Mouse (Mus musculus) limb, embryonic 14.5 days (tissue): Measurements from ENCODE around the gene Hist1h3f. TPM values are rescaled to one million over a fixed set of nuclear protein-coding genes. Genes with fewer than 3 reads are reported as not detected.
"Not testable (repeated sequence)": the region's sequence is repeated elsewhere in the genome, so short reads cannot be mapped to it uniquely, and the experiment has no call there.

ENCODE experiments used
- ATAC-seq: fragments of 200-750 bp; cut with Nextera tagmentation; 2 replicates; pipeline ENCODE4 v1.8.0; 2017; ENCODE audit warnings: low read depth, moderate number of reproducible peaks, moderate TSS enrichment; ENCODE audit not compliant: low FRiP score
- DNase-seq: peaks from one replicate; pipeline ENCODE4 v3.0.0-alpha.2; 2015; ENCODE audit warnings: low spot score
- H3K27ac ChIP-seq: fragments of 300-500 bp; sonication (generic); replicated peaks from 2 replicates; pipeline ENCODE4 v1.5.1; 2014; ENCODE audit warnings: low read depth, mild to moderate bottlenecking, low read length, moderate library complexity, mixed read lengths
- H3K27me3 ChIP-seq: fragments of 300-500 bp; sonication (generic); 2 replicates; pipeline ENCODE4 v1.6.1; 2014; ENCODE audit warnings: low read length, mixed read lengths; ENCODE audit not compliant: control insufficient read depth, insufficient read depth
- H3K36me3 ChIP-seq: fragments of 300-500 bp; sonication (generic); 2 replicates; pipeline ENCODE4 v1.6.1; 2014; ENCODE audit warnings: mild to moderate bottlenecking, low read length, moderate library complexity, mixed read lengths; ENCODE audit not compliant: control insufficient read depth, insufficient read depth
- H3K4me1 ChIP-seq: fragments of 300-500 bp; sonication (generic); 2 replicates; pipeline ENCODE4 v1.6.1; 2014; ENCODE audit warnings: antibody characterized with exemption, low read length, mixed read lengths; ENCODE audit not compliant: control insufficient read depth, insufficient read depth
- H3K4me2 ChIP-seq: fragments of 300-500 bp; sonication (generic); replicated peaks from 2 replicates; pipeline ENCODE4 v1.6.1; 2014; ENCODE audit warnings: low read depth, mild to moderate bottlenecking, low read length, moderate library complexity; ENCODE audit not compliant: severe bottlenecking
- H3K4me3 ChIP-seq: fragments of 300-500 bp; sonication (generic); replicated peaks from 2 replicates; pipeline ENCODE4 v1.5.1; 2014; ENCODE audit warnings: low read length
- H3K9ac ChIP-seq: fragments of 300-500 bp; sonication (generic); 2 replicates; pipeline ENCODE4 v1.6.1; 2014; ENCODE audit warnings: mild to moderate bottlenecking, low read depth, low read length, moderate library complexity; ENCODE audit not compliant: severe bottlenecking
- H3K9me3 ChIP-seq: fragments of 300-500 bp; sonication (generic); 2 replicates; pipeline ENCODE4 v1.6.1; 2016; ENCODE audit warnings: low read length; ENCODE audit not compliant: control insufficient read depth
- POLR2A ChIP-seq: fragments of 200-500 bp; IDR thresholded peaks from 2 replicates; pipeline ENCODE4 v1.8.0; 2012; ENCODE audit warnings: inconsistent platforms, mild to moderate bottlenecking, moderate library complexity, borderline replicate concordance; ENCODE audit not compliant: insufficient read depth, insufficient read length; ENCODE audit errors: extremely low read depth
- WGBS: fragments of 180-500 bp; shearing (Covaris S2); extraction: QIAGEN DNeasy Blood & Tissue Kit; methylation state at CpG from one replicate; pipeline ENCODE4 v1.1.7; 2014; 5-methylcytosine and 5-hydroxymethylcytosine counted together
- polyA plus RNA-seq, 2 experiments: library from polyadenylated mRNA; depleted of rRNA in 1 of 2; stranded (reverse) in 1 of 2; unstranded in 1 of 2; fragments of >200 nt; fragmentation: Nextera tagmentation in 1 of 2; extraction: Ambion mirVana in 1 of 2; gene quantifications; 2 replicates each; pipeline versions ENCODE4 v1.2.1 to v1.2.3; 2012 to 2014

The Hist1h3f gene
- polyA plus RNA-seq, 2 experiments = 0.65 to 4.1 TPM

DNA sequence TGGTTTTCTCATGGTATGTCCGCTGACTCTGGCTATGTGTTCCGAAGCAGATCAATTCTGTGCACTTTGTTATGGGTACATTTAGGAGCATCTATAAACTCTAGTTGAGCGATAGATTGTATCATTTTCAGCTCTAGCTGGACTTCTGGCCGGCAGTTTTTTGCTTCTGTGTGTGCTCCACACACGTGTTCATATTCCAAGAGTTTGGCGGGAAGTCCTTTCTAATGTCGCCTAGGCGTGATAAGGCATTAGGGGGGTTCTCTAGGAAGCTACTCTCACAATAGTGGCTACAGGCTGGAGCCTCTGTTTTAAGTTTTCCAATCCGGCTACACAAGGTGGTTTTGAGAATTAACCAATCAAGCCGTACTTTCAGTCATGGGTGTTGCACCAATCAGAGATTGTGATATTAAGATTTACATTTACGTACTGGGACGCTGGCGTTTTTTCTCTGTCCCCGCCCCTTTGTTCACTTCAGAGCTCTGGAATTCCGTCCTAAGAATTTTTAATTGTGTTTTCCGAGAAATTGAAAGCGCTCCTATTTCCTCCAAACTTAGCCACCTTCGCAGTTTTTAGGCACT is 12.1 kb downstream of the Hist1h3f start:
- H3K4me3 ChIP-seq = peak overlapping the region; percentile 51
- peak overlapping the region; percentile 73 for H3K9ac ChIP-seq
- DNase-seq (peak; percentile 98), ATAC-seq (peak; percentile 75)
- H3K9me3 ChIP-seq = no peaks in the 10 kb centered on the region
- H3K27me3 ChIP-seq = no peaks in the 10 kb centered on the region
- peak overlapping the region; percentile 94 for H3K4me2 ChIP-seq
- no peaks in the 10 kb centered on the region for H3K36me3 ChIP-seq
- H3K27ac ChIP-seq = peak overlapping the region; percentile 97
- peaks cover 18% of the 10 kb centered on the region for H3K4me1 ChIP-seq
- TF ChIP-seq POLR2A = peak; percentile 94; the same call in 1 of the 2 replicates
- WGBS = 0% methylated on average over 18 of the region's 18 CpGs

DNA sequence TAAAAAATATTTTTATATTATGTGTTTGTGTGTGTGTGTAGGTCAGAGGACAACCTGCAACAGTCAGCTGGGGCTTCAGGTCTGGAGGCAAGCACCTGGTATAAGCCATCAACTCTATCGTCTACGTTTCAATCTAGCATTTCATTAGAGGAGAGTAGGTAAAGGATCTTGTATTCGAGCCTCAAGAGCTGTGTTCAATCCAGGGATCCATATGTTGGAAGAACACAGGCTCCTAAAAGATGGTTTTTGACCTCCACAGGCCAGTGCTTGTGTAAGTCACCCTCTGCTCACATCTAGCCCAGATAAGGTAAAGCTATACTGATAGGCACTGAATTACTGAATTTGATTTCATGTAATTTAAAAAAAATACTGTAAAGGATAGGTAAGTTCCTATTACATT is 13.1 kb downstream of the Hist1h3f start:
- DNase-seq (no peak), ATAC-seq (no peak)
- no peak overlapping the region for H3K9ac ChIP-seq
- H3K9me3 ChIP-seq = no peaks in the 10 kb centered on the region
- no peak overlapping the region for H3K4me3 ChIP-seq
- H3K27me3 ChIP-seq = no peaks in the 10 kb centered on the region
- peak overlapping the region; percentile 94; the same call in 1 of the 2 replicates for H3K4me2 ChIP-seq
- H3K4me1 ChIP-seq = peaks cover 17% of the 10 kb centered on the region
- H3K27ac ChIP-seq = peak overlapping the region; percentile 59; the same call in 1 of the 2 replicates
- no peaks in the 10 kb centered on the region for H3K36me3 ChIP-seq
- WGBS = 65% methylated on average over 3 of the region's 3 CpGs
- no peak for TF ChIP-seq POLR2A

- ATAC-seq, DNase-seq, H3K4me3 ChIP-seq, H3K27me3 ChIP-seq, H3K36me3 ChIP-seq, H3K9me3 ChIP-seq, H3K4me2 ChIP-seq, H3K9ac ChIP-seq, H3K4me1 ChIP-seq: not testable (repeated sequence)
- 31% methylated on average over 2 of the region's 2 CpGs for WGBS
- peak overlapping the region; percentile 26; the same call in 1 of the 2 replicates for H3K27ac ChIP-seq
Observed at GRCm38 (mm10) chr13:23560699-23561098, 16.8 kb downstream of the Hist1h3f start.

GRCm38 (mm10) chr13:23561531-23561882 is 17.7 kb downstream of the Hist1h3f start:
- H3K4me1 ChIP-seq, DNase-seq, H3K27me3 ChIP-seq, H3K36me3 ChIP-seq, ATAC-seq, H3K9me3 ChIP-seq: not testable (repeated sequence)
- Histone ChIP-seq H3K27ac (peak overlapping the region; percentile 98; the same call in 1 of the 2 replicates), H3K4me2 (peak overlapping the region; percentile 64), H3K9ac (peak overlapping the region; percentile 51; the same call in 1 of the 2 replicates), H3K4me3 (peak overlapping the region; percentile 39)
- WGBS = 0% methylated on average over 2 of the region's 5 CpGs

GRCm38 (mm10) chr13:23561883-23562659 is 18.2 kb downstream of the Hist1h3f start, which contains the start of gene Hist1h3e:
Gene Hist1h3e (minus strand): TSS chr13:23562369.
- Histone ChIP-seq H3K4me2 (peak within 1 kb of the TSS; percentile 64), H3K9ac (peak within 1 kb of the TSS; percentile 51), H3K4me3 (peak within 1 kb of the TSS; percentile 39), H3K27ac (peak within 1 kb of the TSS; percentile 98)
- not testable (repeated sequence) for H3K9me3 ChIP-seq, H3K36me3 ChIP-seq, H3K27me3 ChIP-seq, H3K4me1 ChIP-seq
- TF ChIP-seq POLR2A = peak; percentile 99; the same call in 1 of the 2 replicates
- ATAC-seq = peak; percentile 91
- 0% methylated on average over 39 of the region's 67 CpGs for WGBS
- DNase-seq = peak; percentile 98
